Mouse (Mus musculus): ENCODE data around the gene Mmp15. TPM values are rescaled to one million over a fixed set of nuclear protein-coding genes. Genes with fewer than 3 reads are reported as not detected.

The Mmp15 gene
- total RNA-seq, 1 experiment = 5.4 TPM

DNA sequence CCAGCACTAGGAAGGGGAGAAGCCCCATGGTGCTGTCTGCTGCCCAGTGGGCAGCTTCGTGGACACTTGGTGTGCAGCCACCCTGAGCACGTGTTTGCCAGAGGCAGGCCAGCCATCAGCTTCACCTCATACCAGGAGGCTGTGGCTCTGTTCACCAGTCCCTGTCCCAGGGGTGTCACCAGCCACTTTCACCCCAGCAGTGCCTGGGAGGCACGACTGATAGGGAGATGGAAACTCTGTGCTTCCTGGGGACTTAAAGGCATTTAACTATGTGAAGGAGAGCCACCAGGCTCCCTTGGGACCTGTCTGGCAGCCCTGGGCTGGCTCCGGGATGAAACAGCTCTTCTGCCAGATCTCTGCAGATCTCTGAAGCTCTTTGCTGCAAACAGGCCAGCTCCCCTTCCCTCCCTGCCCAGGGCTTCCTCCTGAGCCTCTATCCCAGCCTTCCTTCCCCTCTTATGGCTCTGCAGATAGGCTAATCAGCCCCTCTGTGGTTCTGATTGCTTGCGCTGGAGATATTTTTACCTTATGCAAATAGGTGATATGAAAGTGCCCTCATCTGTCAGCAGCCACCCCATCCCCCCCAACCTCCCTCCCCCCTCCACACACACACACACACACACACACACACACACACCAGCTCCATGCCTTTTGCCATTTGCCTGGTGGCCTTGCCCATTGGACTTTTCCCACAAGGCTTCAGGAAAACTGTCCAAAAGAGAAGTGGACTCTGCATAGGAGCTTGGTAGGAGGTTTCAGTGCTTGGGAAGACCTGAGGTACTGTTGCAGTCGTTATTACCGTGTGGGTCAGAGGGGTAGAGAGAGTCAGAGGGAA lies 8.3 kb downstream of the Mmp15 start:
- H3K4me3 ChIP-seq (ENCODE audit: insufficient read depth in 1 of 2, low read depth in 1 of 2, low read length in 2 of 2, poor library complexity in 1 of 2, severe bottlenecking in 1 of 2) = no peak overlapping the region
- H3K9me3 ChIP-seq (ENCODE audit: control insufficient read depth, insufficient read depth, low read depth, low read length) = no peaks in the 10 kb centered on the region
- DNase-seq (ENCODE audit: low read depth, low spot score) = no peak
- no peak overlapping the region for H3K9ac ChIP-seq (ENCODE audit: insufficient read depth, low read depth, low read length, poor library complexity, severe bottlenecking)
- H3K4me1 ChIP-seq (ENCODE audit: control insufficient read depth in 2 of 2, insufficient read depth in 2 of 2, low read length in 2 of 2, poor library complexity in 1 of 2) = peaks cover 0 to 7% of the 10 kb centered on the region in 2 experiments; a peak in 3 of 4 replicates
- in situ Hi-C loops (cut with MboI; ENCODE audit: low sequenced_read_pairs in 2 of 2, unreplicated experiment in 2 of 2) = no loop called here
- no peaks in the 10 kb centered on the region for H3K36me3 ChIP-seq (ENCODE audit: control insufficient read depth, insufficient read depth, low read length, poor library complexity, severe bottlenecking)
- TF ChIP-seq ZC3H11A (IDR thresholded peaks at IDR 0.05; ENCODE audit: borderline replicate concordance, low read depth, low read length) (no peak), ZNF384 (IDR thresholded peaks at IDR 0.05; ENCODE audit: low read depth, low read length) (no peak), CHD2 (IDR thresholded peaks at IDR 0.05; ENCODE audit: low read depth, low read length) (no peak), HCFC1 (IDR thresholded peaks at IDR 0.05; ENCODE audit: borderline replicate concordance, insufficient read depth, low read length) (no peak)
- no peak overlapping the region for H3K27ac ChIP-seq (ENCODE audit: insufficient read depth, low read depth, low read length, poor library complexity, severe bottlenecking)

DNA sequence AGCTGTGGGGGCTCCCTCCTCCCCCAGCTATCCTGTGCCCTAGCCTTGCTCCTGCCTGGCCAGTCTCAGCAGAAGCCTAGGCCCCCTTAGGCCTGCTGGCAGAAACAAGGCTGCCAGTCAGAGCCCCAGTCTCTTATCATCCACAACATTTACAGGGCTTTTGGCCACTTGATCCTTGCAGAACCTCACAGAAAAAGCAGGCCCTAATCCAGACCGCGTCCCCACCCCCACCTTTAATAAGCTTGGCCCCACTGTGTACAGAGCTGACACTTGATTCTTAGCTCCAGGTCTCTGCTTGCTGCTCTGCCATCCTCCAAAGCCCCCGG lies 8.9 kb downstream of the Mmp15 start:
- Histone ChIP-seq H3K4me1 (ENCODE audit: control insufficient read depth in 2 of 2, insufficient read depth in 2 of 2, low read length in 2 of 2, poor library complexity in 1 of 2) (peaks cover 0 to 7% of the 10 kb centered on the region in 2 experiments; a peak in 3 of 4 replicates), H3K27ac (ENCODE audit: insufficient read depth, low read depth, low read length, poor library complexity, severe bottlenecking) (no peak overlapping the region), H3K4me3 (ENCODE audit: insufficient read depth in 1 of 2, low read depth in 1 of 2, low read length in 2 of 2, poor library complexity in 1 of 2, severe bottlenecking in 1 of 2) (no peak overlapping the region), H3K9ac (ENCODE audit: insufficient read depth, low read depth, low read length, poor library complexity, severe bottlenecking) (no peak overlapping the region), H3K9me3 (ENCODE audit: control insufficient read depth, insufficient read depth, low read depth, low read length) (no peaks in the 10 kb centered on the region), H3K36me3 (ENCODE audit: control insufficient read depth, insufficient read depth, low read length, poor library complexity, severe bottlenecking) (no peaks in the 10 kb centered on the region)
- no peak for TF ChIP-seq HCFC1 (IDR thresholded peaks at IDR 0.05; ENCODE audit: borderline replicate concordance, insufficient read depth, low read length)
- no peak for TF ChIP-seq ZC3H11A (IDR thresholded peaks at IDR 0.05; ENCODE audit: borderline replicate concordance, low read depth, low read length)
- TF ChIP-seq CHD2 (IDR thresholded peaks at IDR 0.05; ENCODE audit: low read depth, low read length) = no peak
- TF ChIP-seq ZNF384 (IDR thresholded peaks at IDR 0.05; ENCODE audit: low read depth, low read length) = no peak
- no peak for TF ChIP-seq MAFK (IDR thresholded peaks at IDR 0.05; ENCODE audit: insufficient read depth, low read depth, low read length)
- in situ Hi-C loops (cut with MboI; ENCODE audit: low sequenced_read_pairs in 2 of 2, unreplicated experiment in 2 of 2) = no loop called here
- no peak for DNase-seq (ENCODE audit: low read depth, low spot score)

GRCm38 (mm10) chr8:95362272-95362671 lies 10.2 kb downstream of the Mmp15 start:
- H3K9ac ChIP-seq (ENCODE audit: insufficient read depth, low read depth, low read length, poor library complexity, severe bottlenecking) = no peak overlapping the region
- no peaks in the 10 kb centered on the region for H3K36me3 ChIP-seq (ENCODE audit: control insufficient read depth, insufficient read depth, low read length, poor library complexity, severe bottlenecking)
- H3K9me3 ChIP-seq (ENCODE audit: control insufficient read depth, insufficient read depth, low read depth, low read length) = no peaks in the 10 kb centered on the region
- in situ Hi-C loops (cut with MboI; ENCODE audit: low sequenced_read_pairs in 2 of 2, unreplicated experiment in 2 of 2) = no loop called here
- no peak overlapping the region for H3K27ac ChIP-seq (ENCODE audit: insufficient read depth, low read depth, low read length, poor library complexity, severe bottlenecking)
- no peak for DNase-seq (ENCODE audit: low read depth, low spot score)
- H3K4me1 ChIP-seq (ENCODE audit: control insufficient read depth in 2 of 2, insufficient read depth in 2 of 2, low read length in 2 of 2, poor library complexity in 1 of 2) = peaks cover 0 to 4% of the 10 kb centered on the region in 2 experiments; a peak in 1 of 4 replicates
- no peak overlapping the region for H3K4me3 ChIP-seq (ENCODE audit: insufficient read depth in 1 of 2, low read depth in 1 of 2, low read length in 2 of 2, poor library complexity in 1 of 2, severe bottlenecking in 1 of 2)
- TF ChIP-seq ZC3H11A (IDR thresholded peaks at IDR 0.05; ENCODE audit: borderline replicate concordance, low read depth, low read length) (no peak), ZNF384 (IDR thresholded peaks at IDR 0.05; ENCODE audit: low read depth, low read length) (no peak), CHD2 (IDR thresholded peaks at IDR 0.05; ENCODE audit: low read depth, low read length) (no peak), MAFK (IDR thresholded peaks at IDR 0.05; ENCODE audit: insufficient read depth, low read depth, low read length) (no peak), HCFC1 (IDR thresholded peaks at IDR 0.05; ENCODE audit: borderline replicate concordance, insufficient read depth, low read length) (no peak)

DNA sequence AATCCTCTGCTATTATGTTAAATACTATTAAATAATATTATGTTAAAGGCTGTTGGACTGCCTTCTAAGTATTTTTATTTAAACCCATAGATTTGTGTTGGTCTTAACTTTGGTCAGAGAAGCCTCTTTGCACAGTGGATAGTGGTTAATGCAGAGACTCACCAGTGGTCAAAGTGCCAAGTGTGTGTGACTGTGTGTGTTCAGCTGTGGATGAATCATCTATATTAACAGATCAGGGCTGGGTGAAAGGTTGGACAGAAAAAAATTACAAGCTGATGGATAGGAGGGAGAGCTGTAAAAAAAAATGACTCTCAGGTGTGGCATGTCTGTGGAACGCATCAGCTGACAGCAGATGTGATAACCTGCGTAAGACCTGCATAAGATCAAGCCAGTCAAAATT lies 11.8 kb downstream of the Mmp15 start:
- no peak overlapping the region for H3K4me3 ChIP-seq (ENCODE audit: insufficient read depth in 1 of 2, low read depth in 1 of 2, low read length in 2 of 2, poor library complexity in 1 of 2, severe bottlenecking in 1 of 2)
- no peak for DNase-seq (ENCODE audit: low read depth, low spot score)
- no peaks in the 10 kb centered on the region for H3K36me3 ChIP-seq (ENCODE audit: control insufficient read depth, insufficient read depth, low read length, poor library complexity, severe bottlenecking)
- no peak overlapping the region for H3K9ac ChIP-seq (ENCODE audit: insufficient read depth, low read depth, low read length, poor library complexity, severe bottlenecking)
- in situ Hi-C loops (cut with MboI; ENCODE audit: low sequenced_read_pairs in 2 of 2, unreplicated experiment in 2 of 2) = no loop called here
- H3K27ac ChIP-seq (ENCODE audit: insufficient read depth, low read depth, low read length, poor library complexity, severe bottlenecking) = no peak overlapping the region
- H3K4me1 ChIP-seq (ENCODE audit: control insufficient read depth in 2 of 2, insufficient read depth in 2 of 2, low read length in 2 of 2, poor library complexity in 1 of 2) = peaks cover 0 to 2% of the 10 kb centered on the region in 2 experiments; a peak in 2 of 4 replicates
- no peaks in the 10 kb centered on the region for H3K9me3 ChIP-seq (ENCODE audit: control insufficient read depth, insufficient read depth, low read depth, low read length)
- TF ChIP-seq ZNF384 (IDR thresholded peaks at IDR 0.05; ENCODE audit: low read depth, low read length) (no peak), ZC3H11A (IDR thresholded peaks at IDR 0.05; ENCODE audit: borderline replicate concordance, low read depth, low read length) (no peak), HCFC1 (IDR thresholded peaks at IDR 0.05; ENCODE audit: borderline replicate concordance, insufficient read depth, low read length) (no peak), MAFK (IDR thresholded peaks at IDR 0.05; ENCODE audit: insufficient read depth, low read depth, low read length) (no peak), CHD2 (IDR thresholded peaks at IDR 0.05; ENCODE audit: low read depth, low read length) (no peak)
